Mouse (Mus musculus) telencephalon, adult 2 months (tissue): ENCODE measurements at regions not wholly inside any gene's neighbourhood (a gene's known extent, or its start where the extent isn't known, plus 50 kb on each side); places are given as distances from the start of the nearest gene placed in this dataset.

ENCODE experiments used
- DNase-seq: peaks from one replicate; pipeline ENCODE4 v3.0.0-alpha.2; 2011; ENCODE audit warnings: low read depth, low spot score

DNA sequence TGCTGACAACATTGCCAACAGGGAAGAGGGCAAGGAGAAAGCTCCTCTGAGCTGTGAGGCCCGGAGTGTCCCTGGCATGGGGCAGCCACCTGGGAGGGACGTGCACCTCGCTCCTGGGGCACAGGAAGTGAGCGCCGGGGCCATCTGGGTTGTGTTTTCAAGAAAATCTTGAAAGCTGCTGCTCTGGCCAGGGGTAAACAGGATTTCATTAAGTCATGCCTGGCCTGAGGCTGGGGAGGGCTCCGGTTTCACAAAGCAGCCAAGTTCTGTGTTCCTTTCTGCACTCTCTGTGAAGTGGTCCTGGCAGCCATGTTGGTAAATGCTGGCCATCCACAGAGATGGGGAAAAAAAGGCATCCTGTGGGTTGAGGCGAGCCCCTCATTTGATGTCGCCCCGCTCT is 406.8 kb upstream of the Zmiz1 start:
- no peak for DNase-seq

DNA sequence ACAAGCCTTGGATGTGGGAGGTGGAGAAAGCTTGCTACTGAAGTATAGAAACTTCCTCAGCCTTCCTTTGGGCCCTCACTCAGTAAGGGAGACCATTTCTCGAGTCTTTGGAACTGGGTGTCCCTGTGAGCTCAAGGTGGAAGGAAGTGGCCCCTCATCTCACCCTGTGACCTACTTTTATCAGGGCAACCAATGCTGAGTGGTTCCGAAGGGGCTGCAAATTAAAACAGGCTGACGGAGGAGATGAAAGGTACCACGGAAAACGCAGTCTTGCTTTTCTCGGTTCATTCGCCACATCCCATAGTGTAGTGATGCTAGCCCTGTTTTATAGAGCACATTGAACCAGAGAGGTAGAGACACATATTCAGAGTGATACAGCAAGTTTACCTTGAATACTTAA is 399.6 kb upstream of the Zmiz1 start:
- no peak for DNase-seq

DNA sequence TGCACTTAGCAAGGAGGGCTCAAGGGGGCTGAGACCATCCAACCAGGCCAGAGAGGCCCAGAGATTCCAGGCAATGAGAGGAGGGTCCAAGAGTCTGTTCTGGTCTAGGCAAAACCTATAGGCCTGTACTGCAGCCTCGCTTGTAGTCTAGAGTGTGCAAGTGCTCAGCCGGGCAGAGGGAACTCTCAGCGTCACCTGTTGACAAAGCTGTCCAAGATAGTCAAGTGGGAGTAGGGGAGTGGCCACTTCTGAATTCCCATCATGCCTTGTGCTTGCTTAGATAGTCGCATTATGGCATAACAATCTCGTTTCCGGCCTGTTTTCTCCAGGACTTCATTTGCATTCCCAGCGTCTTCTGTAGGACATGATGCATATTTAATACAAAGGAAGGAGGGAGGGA is 398.7 kb upstream of the Zmiz1 start:
- no peak for DNase-seq

DNA sequence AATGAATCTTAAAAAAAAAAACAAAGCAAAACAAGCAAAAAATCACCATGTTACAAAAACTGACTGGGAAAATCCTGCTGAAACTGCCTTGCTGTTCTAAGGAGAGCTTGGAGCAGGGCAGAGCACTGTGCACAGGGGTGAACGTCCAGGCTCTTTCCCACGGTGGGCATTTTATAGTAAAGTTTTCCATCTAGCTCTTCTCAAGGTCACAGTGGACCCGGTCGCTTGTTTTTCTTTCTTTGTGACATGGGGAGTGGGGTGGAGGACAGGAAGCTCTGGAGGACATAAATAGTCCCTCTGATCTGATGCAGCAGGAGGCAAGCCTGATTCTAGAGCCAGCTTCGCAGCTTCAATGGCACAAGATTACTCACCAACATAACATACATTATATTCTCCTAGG is 395.9 kb upstream of the Zmiz1 start:
- no peak for DNase-seq

DNA sequence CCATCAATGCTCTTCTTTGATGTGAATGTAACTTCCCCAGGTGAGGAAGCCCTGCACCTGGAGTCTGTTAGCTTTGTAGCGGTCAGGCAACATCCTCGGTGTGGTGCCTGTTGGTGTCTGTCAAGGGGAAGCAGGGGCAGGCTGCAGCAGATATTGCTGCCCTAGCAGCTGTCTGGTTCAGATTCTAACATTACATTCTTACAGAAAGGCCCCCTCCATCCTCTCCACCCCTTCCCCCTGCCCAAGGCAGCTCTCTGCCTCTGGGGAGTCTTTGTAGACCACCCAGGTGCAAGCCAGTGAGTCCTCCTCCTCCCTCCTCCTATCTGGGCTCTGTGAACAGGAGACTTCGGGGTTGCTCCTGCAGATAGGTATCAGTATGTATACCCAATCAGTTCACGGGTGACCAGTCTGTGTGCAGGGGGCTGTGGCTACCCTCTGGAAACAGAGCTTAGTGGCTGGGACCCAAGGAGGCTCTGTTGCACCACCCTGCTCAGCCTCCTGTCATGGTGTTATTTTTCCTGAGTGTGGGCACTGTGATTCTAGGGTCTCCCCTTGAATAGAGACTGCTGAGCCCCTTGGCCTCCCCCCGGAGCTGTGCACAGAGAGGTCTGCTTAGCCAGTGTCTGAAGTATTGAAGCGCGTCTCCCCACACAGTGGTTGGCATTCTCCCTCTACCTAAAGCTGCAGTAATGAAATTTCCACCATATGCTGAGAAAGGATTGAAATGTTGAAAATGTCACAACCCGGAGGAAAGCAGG is 394.6 kb upstream of the Zmiz1 start:
- DNase-seq, result no peak

DNA sequence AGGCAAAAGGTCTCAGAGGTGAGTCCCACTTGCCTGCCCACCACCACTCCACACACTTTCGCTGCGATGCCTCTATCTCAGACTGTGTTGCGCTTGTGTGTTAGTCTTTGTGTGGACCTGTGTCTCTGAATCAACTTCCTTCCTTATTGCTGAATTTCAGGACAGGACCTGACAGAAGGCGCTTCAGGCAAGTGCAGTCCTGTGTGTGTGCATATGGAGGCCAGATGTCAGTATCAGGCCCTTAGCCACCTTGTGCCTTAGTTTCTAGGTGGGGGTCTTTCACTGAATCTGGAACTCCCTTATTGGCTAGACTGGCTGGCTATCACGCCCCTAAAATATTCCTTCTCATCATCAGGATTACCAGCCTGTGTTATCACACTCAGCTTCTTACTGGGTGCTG is 391.6 kb upstream of the Zmiz1 start:
- DNase-seq, result no peak

DNA sequence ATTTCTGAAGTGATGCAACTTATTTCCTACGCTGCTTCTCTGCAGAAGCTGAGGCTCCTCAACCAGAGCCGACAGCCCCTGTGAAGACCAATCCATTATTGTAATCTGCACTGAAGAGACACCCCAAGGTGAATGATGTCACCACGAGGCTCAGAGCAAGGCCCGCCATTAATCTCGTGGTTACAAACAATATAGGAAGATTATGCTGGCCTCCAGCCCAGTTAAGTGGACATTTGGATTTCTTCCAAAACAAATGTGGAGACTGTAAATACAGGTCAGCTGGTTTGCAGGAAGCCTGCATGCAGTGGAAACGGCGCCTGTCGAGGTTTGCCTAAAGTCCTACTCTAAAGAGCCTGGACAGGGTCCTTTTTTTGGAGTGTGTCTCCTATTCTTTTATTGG is 390.6 kb upstream of the Zmiz1 start:
- no peak for DNase-seq

DNA sequence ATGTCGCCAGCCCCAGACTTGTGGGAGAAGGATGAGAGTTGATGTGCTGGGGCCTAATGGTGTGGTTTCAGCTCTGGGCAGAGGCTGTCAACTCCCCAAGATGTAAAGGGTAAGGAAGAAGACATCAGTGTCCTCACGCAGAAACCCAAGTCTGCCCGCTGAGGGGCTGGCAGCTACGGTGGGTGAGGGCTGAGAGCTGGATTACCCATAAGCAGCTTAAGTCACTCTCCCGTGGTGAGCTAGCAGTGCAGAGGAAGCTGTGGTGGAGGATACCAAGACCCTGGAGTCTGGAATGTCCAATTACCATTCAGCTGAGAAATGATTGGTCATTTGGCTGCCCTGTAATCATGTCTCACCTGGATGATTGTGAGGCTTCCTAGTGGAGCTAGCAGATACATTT is 385.8 kb upstream of the Zmiz1 start:
- no peak for DNase-seq

DNA sequence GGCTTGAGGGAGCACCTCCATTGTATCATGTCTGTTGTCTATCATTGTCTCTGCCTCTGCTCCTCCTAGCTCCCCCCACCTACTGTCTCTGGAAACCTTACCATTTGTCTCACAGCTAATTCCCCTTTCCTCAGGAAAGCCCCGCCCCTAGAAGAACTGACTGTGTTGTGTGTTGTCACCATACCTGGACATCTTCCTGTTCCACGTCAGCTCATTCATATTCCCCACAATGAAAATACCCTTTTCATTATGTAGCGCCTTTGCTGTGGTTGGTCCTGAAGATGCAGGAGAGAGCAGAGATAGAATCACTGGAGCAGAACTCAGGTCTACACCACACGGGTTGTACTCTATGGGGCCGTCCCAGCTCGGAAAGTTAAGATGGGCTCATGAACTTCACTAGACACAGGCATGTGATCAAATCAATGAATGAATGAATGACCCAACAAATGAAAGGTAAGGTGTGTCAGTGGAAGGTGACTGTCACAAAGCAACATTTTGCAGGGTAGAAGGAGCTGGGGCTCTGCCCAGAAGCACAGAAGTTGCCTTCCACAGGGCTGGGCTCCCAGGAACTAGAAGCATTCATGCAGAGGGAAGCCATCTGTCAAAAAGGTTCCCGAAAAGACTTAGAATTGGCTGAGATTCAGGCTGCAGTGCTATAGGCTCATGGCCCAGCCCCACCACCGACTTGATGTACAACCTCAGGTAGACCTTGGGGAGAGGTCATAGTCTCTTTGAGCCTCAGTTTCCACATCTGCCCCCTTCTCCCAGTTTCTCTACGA is 384.8 kb upstream of the Zmiz1 start:
- DNase-seq, result peak; percentile 43

DNA sequence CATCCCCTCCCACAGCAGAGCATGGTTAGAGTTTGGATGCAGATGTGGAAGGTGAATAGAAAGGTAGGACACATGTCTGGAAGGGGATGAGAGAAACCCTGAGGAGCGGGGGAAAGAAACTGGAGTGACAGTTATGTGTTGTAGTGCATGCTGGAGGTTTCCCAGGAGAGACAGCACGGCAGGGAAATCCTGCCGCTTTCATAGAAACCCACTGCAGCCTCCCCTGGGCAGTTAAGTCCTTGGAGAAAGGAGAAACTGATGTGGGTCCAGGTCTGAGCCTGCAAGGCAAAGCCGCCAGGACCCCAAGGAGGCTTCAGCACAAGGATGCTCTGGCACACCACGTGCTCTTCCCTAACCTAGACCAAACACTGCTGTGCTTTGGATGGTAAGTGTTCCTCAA is 384.1 kb upstream of the Zmiz1 start:
- no peak for DNase-seq

DNA sequence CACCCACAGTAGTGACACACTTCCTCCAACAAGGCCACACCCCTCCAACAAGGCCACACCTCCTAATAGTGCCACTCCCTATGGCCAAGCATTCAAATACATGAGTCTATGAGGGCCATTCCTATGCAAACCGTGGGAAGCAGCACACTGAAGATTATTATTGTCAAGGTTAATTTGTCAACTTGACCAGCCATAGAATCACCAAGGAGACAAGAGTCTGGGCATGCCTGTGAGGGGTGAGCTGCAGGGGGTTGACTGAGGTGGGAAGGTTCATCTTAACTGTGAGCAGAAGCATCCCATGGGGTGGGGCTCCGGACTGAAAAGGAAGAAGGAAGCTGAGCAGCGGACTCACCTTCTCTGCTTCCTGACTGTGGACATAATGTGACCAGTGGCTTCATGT is 378.6 kb upstream of the Zmiz1 start:
- no peak for DNase-seq

DNA sequence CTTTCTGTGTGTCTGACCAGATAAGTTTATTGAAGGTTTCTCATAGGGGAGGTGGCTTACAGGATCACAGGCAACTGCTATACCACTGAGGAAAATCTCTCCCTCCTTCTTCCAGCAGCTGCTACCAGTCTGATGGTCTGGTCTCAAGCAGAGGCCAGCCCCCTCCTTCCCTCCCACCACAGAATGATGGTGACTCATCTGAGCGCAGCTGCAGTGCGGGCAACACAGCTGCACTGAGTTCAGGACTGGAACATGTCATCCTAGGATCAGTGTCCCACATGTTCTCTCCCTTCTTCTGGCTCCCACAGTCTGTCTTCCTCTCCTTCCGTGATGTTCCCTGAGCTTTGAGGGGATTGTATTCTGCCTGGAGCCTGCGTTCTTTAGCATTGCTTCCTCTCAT is 375.1 kb upstream of the Zmiz1 start:
- DNase-seq, result no peak

DNA sequence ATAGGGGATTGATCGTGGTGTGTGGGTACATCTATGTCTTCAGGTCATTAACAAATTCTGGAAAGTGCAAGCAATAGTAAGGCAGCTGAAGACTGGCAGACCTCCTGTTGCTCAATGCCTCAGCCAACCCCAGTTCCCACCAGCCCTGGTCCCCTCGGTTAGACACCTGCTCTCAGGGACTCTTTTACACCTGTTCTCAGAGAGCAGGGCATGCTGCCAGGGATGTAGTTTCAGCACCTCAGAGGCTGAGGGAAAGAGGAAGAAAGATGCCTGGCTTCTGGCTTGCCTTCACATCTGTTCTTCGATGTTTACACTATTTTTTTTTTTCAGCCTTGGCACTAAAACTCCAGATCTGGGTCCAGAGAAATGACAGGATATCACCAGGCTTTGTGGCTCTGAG is 362.2 kb upstream of the Zmiz1 start:
- DNase-seq, result no peak

DNA sequence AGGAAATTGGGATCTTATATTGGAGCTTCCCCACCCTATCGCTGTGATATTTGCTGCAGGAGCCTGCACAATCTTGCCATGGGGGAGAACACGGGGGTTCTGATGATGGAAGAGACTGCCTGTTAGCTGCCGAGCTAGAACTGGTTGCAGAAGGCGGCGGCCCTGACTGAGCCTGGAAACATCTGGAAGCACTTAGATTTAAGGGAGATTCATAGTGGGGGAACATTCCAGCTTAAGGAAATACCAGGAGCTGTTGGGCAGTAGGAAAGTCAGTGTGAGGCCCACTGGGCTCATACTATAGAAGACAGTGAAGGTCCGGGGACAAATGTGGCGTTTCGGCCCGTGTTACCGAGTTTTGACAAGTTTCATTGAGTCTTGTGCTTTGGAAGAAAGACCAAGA is 353.6 kb upstream of the Zmiz1 start:
- DNase-seq, result no peak

DNA sequence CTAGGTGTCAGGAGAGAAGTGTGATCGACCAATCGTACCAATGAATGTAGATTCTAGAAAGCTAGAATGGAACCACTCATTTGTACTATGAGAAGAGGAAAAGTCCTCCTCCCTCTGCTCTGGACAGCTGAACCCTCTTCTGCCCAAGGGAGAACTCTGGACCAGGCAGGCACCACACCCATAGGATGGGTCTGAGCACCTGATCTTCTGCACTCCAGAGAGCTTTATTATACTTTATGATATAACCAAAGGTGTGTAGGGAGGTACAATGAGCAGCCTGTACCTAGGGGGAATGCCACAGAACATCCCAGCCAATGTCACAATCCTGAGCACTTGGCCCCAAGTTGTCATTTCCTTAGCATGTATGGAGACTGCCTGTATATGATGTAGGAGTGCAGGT is 352.5 kb upstream of the Zmiz1 start:
- no peak for DNase-seq

DNA sequence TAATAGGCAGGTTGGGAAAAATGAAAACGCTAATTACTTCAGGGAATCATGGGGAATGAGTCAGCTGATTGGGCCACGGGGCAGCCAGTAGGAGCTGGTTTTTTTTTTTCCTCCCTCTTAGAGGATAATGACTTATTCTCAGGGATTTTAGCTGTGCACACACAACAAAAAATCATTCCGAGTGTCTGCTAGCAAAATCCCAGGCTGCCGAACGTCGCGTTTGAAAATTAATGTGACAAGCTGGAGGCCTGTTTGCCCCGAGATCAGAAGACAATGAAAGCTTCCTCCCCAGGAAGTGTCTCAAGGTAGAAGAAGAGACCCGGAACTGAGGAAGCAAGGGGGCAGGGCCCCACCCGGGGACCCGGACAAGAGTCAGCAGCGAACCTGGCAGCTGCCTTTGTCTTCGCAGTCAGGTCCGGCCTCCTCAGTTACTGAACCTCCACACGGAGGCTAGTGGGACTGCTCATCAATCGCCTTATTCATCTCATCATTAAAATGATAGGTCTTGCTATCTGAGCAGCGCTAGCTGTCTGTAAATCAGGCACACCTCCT is 350.8 kb upstream of the Zmiz1 start:
- no peak for DNase-seq

DNA sequence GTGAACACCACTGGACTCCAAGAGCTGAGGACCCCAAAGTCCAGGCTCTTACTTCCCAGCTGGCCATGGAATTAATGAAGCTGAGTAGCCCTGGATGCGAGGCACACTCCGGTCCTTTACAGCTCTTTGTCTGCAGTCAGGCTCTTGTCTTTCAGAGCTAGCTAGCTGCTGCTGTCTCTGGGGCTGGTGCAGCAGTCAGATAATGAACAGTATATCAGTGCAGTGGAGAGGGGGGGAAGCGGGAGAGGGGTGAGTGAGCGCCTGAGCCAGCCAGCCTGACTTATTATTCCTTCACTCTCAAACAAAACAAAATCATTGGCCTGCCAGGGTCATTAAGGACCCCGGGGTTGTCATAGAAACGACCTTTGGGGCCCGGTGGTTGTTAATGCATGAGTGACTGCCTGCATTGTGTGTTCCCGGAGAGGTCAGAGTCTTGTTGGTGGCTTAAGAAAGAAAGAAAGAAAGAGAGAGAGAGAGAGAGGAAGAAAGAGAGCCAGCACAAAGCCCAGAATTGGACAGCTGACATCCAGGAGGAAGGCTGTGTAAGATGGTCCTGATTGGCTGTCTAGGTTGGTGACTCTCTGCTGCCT is 350.2 kb upstream of the Zmiz1 start:
- DNase-seq, result no peak

DNA sequence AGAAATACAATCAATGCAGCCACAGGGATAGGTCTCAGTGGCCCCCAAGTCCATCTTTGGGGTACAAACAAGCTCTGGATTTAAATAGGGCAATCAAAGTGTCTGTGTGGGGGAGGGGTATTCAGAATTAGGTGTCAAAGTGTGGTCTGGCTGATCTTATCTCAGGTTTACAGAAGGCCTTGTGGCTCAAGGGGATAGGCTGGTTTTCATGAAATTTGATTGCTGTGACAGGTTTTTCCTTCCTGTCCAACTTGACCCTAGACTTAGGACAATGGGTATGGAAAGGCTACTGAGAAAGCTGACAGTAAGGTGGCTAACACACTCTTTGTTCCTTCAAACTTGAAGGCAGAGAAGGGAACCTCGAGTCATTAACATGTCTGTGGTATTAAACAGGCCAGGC is 349.3 kb upstream of the Zmiz1 start:
- DNase-seq, result no peak

DNA sequence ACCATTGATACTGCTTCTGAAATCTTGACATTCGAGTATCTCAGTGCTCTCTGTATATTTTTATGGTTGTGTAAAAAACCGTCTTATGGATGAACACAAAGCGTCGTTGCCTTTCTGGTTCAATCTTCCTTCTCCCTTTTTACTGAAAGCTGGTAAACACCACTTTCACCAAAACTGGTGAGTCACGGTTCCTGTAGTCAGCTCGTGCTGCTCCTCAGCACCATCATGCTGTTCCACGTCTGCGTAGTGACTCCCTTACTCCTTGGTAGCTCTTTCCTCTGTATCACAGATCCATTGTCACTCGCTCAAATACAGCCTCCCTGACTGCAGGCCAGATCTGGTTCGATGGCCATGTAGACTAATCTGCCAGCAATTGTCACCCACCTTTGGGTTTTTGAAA is 346.2 kb upstream of the Zmiz1 start:
- DNase-seq, result no peak

DNA sequence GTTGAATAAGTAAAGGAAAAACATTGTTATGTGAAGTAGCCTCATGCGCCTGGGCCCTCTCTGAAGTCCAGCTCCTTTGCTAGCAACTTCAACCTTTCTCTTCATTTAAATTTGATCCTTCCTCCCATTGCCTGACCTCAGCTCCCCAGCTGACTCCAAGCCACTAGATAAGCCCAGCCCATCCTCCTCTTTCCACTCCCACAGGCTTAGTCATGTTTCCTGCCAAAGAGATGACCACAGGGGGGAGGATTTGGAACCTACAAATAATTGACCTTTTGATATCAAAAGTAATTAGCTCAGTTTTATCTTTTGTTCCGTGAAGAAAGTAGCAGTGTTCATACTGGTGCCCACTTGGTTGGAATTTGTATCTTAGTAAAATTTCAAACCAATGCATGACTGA is 345.7 kb upstream of the Zmiz1 start:
- no peak for DNase-seq

DNA sequence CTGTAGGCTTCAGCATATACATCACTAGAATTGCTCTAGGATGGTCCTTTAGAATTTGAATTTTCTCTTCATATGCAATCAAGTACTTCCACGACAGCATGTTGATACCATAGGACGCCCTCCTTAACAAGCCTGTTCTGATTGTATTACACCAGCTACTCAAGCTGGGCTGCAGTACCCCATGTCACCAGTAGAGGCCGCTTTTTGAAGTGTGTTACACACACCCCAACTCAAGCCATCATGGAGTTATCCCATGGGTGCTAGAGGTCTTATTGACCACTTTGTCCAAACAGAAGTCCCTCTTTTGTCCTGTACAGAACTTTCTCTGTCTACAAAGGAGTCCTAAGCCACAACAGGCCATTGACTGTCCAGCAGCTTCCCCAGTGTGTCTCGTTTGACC is 342.6 kb upstream of the Zmiz1 start:
- no peak for DNase-seq

DNA sequence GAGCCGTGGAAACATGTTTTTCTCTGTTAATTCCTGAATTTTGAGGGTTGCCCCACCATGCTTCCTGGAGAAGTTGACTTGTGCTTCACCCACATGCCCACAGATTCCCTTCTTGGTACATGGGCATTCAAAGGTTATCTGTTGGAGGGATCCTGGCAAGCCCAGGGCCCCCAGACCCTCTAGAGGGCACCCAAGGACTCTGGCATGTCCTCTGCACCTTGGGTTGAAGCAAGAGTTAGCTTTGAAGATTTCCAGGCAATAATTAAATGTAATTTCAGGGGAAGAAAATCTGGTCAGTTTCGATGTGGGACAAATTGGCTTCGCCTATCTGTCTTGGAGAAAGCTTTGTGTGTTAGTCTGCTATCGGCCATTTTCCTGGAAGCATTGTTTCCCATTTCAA is 339.0 kb upstream of the Zmiz1 start:
- DNase-seq, result no peak

DNA sequence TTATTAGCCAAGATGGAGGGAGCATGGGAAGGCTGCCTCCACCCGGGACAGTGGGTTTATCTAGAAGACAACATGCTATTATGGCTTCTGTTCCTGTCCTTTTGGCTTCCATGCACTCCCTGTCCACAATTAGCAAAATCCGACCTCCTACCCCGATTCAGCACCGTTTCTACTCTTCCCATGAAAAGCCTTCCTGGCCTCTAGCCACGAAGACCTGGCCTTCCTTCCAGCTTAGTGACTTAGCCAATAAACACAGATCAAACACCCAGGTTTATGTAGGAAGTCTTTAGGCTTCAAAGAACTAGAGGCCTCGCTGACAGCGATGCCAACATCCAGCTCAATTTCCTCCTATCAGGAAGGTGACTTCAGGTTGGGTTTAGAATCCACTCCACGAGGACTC is 338.5 kb upstream of the Zmiz1 start:
- no peak for DNase-seq
